Mouse (Mus musculus): ENCODE measurements around the gene Mzt1. TPM values are rescaled to one million over a fixed set of nuclear protein-coding genes. Genes with fewer than 3 reads are reported as not detected.

Mzt1 gene
- total RNA-seq, 2 experiments from 2014 or later = 30.8 to 35.6 TPM

DNA sequence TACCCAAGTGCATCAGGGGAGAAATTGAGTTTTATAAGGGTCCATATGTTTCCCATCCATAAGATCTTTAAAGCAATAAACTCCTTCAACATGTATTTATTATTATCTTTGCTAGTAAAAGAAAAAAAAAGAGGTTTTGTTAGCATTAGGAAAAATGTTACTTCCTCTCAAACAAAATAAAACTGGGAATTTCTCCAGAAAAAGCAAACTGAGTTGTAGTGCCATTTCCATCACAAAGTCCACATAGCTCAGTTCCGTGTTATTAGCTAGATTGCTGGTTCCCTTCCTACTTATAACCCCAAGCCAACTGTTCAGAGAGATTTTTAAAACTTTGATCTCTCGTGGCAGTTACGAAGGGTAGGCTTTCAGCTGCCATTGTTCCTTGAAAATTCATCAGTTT, 55.3 kb downstream of the Mzt1 start:
- H3K4me3 ChIP-seq = no peak overlapping the region
- no peak for TF ChIP-seq CTCF (IDR thresholded peaks at IDR 0.05)
- H3K27ac ChIP-seq = no peak overlapping the region
- intact Hi-C loops (cut with DNase I) = no loop called here
- no peak for DNase-seq

DNA sequence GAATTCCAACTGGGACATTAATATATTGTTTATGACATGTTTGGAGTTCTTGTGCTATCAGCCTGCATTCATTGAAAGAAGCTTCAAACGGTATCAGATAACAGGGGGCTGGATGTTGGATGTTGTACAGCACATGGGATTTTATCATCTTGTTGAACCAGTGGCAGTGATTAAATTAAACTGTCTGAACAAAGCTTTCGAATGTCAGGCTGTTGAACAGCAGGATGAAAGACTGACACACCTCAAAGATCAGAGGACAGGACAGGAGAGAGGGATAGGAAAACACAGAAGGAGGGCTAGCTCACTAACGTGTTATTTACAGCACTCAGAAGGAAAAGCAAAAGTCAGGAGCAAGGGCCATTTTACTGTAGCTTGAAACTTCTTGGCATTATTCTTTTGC, 56.1 kb downstream of the Mzt1 start:
- intact Hi-C loops (cut with DNase I) = no loop called here
- Histone ChIP-seq H3K4me3 (no peak overlapping the region), H3K27ac (no peak overlapping the region)
- TF ChIP-seq CTCF (IDR thresholded peaks at IDR 0.05) = no peak
- DNase-seq = no peak

Other genes with a start within 250 kb of the Mzt1 start
- gene Rpl36a-ps1, start 51.8 kb downstream of the Mzt1 start, total RNA-seq (2021) = 1 to 10 TPM in 1 of 2 experiments, under 1 TPM in 1; 0.81 to 3.6 TPM
- gene Bora, start 88 bp upstream of the Mzt1 start, total RNA-seq (2021) = under 1 TPM; 0.59 to 0.84 TPM
- gene Pibf1, start 53.3 kb upstream of the Mzt1 start, total RNA-seq (2021) = 10 to 100 TPM in 1 of 2 experiments, 1 to 10 TPM in 1; 5.8 to 11.0 TPM
- gene Dis3, start 53.6 kb upstream of the Mzt1 start, total RNA-seq (2021) = 10 to 100 TPM; 12.2 to 13.0 TPM

Measured in gastrocnemius, adult 2 months (tissue).